Mouse (Mus musculus) bone marrow, adult 2 months (tissue): ENCODE data around the gene Fam107a.

ENCODE experiments used
- CTCF ChIP-seq: fragments of 200-500 bp; IDR thresholded peaks from 2 replicates; pipeline ENCODE4 v1.5.1; 2011; ENCODE audit warnings: low read length, control low read depth; ENCODE audit not compliant: control insufficient read depth, insufficient read depth
- POLR2A ChIP-seq: fragments of 200-500 bp; IDR thresholded peaks from 2 replicates; pipeline ENCODE4 v1.6.1; 2011; ENCODE audit warnings: low read depth, mild to moderate bottlenecking, control low read depth, low read length, borderline replicate concordance; ENCODE audit not compliant: control insufficient read depth

DNA sequence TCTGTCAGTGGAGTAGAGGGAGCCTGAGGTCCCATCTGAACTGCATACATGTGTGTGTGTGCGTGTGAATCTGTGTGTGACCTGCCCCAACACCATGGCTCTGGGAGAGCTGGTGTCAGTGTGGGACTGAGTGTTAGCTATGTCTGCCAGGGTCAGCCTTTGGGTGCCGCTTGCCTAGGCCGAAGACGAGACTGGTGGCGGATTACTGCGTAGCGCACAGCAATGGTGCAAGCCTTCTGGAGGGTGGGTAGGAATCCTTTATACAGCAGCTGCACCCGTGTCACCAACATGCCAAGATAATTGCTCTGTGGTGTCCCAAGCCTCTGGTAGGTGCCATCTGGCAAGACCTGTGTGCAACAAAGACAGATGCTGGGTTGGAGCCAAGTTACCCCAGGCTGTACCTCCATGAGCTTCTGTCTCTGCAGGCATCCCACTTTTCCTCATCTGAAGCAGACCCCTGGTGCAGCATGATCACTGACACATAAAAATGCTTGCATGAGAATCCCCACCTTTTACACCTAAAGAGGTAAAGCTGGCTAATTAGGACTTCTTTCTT is 66.4 kb downstream of the Fam107a start:
- TF ChIP-seq POLR2A (no peak), CTCF (no peak)
